Mouse (Mus musculus) neural tube, embryonic 12.5 days (tissue): ENCODE results near the gene Zfp451. TPM values are rescaled to one million over a fixed set of nuclear protein-coding genes. Genes with fewer than 3 reads are reported as not detected.
"Not testable (repeated sequence)": the region's sequence is repeated elsewhere in the genome, so short reads cannot be mapped to it uniquely, and the experiment has no call there.

Experiments used
- ATAC-seq: fragments of 200-750 bp; cut with Nextera tagmentation; 2 replicates; pipeline ENCODE4 v1.8.0; 2017; ENCODE audit warnings: low read depth, mild to moderate bottlenecking, moderate TSS enrichment, moderate library complexity; ENCODE audit not compliant: low FRiP score
- H3K27ac ChIP-seq: fragments of 300-500 bp; sonication (generic); 2 replicates; pipeline ENCODE4 v1.5.1; 2016
- H3K27me3 ChIP-seq: fragments of 300-500 bp; sonication (generic); replicated peaks from 2 replicates; pipeline ENCODE4 v1.6.1; 2016; ENCODE audit warnings: mild to moderate bottlenecking
- H3K36me3 ChIP-seq: fragments of 300-500 bp; sonication (generic); 2 replicates; pipeline ENCODE4 v1.6.1; 2016; ENCODE audit warnings: mild to moderate bottlenecking
- H3K4me1 ChIP-seq: fragments of 300-500 bp; sonication (generic); 2 replicates; pipeline ENCODE4 v1.6.1; 2016
- H3K4me2 ChIP-seq: fragments of 300-500 bp; sonication (generic); replicated peaks from 2 replicates; pipeline ENCODE4 v1.6.1; 2016; ENCODE audit warnings: mild to moderate bottlenecking
- H3K4me3 ChIP-seq: fragments of 300-500 bp; sonication (generic); 2 replicates; pipeline ENCODE4 v1.5.1; 2016
- H3K9ac ChIP-seq: fragments of 300-500 bp; sonication (generic); 2 replicates; pipeline ENCODE4 v1.6.1; 2016; ENCODE audit warnings: mild to moderate bottlenecking
- H3K9me3 ChIP-seq: fragments of 300-500 bp; sonication (generic); 2 replicates; pipeline ENCODE4 v1.6.1; 2016; ENCODE audit warnings: mild to moderate bottlenecking
- WGBS: fragments of 180-500 bp; shearing (Covaris S2); methylation state at CpG from one replicate; pipeline ENCODE4 v1.1.7; 2016; 5-methylcytosine and 5-hydroxymethylcytosine counted together
- polyA plus RNA-seq: library from polyadenylated mRNA; unstranded; fragments of >200 nt; fragmentation: Nextera tagmentation; extraction: Ambion mirVana; gene quantifications from 2 replicates; pipeline ENCODE4 v1.2.1, GENCODE M21; 2016

Zfp451 gene
- 43.5 and 47.6 TPM in 2 replicates for polyA plus RNA-seq

GRCm38 (mm10) chr1:33813868-33814794 is at the start of gene Zfp451:
Zfp451 (minus strand) TSS chr1:33814595.
- Histone ChIP-seq H3K4me3 (peak within 1 kb of the TSS; percentile 90), H3K27ac (peak within 1 kb of the TSS; percentile 86), H3K9ac (peak within 1 kb of the TSS; percentile 94), H3K36me3 (peaks cover 27% of the 10 kb centered on the region), H3K4me2 (peak within 1 kb of the TSS; percentile 70), H3K9me3 (no peaks in the 10 kb centered on the region), H3K4me1 (peaks cover 12% of the 10 kb centered on the region), H3K27me3 (no peaks in the 10 kb centered on the region)
- peak; percentile 96 for ATAC-seq
- under 1% methylated on average over 85 of the region's 85 CpGs for WGBS

- H3K27ac ChIP-seq = no peak overlapping the region
- no peak overlapping the region for H3K9ac ChIP-seq
- WGBS = 95% methylated on average over 2 of the region's 2 CpGs
- H3K9me3 ChIP-seq = no peaks in the 10 kb centered on the region
- no peaks in the 10 kb centered on the region for H3K4me1 ChIP-seq
- no peak overlapping the region for H3K4me3 ChIP-seq
- no peak for ATAC-seq
- no peak overlapping the region for H3K4me2 ChIP-seq
- H3K36me3 ChIP-seq = no peaks in the 10 kb centered on the region
- no peaks in the 10 kb centered on the region for H3K27me3 ChIP-seq
Measured at GRCm38 (mm10) chr1:33846807-33847206, 32.4 kb upstream of the Zfp451 start.

- Histone ChIP-seq H3K36me3 (no peaks in the 10 kb centered on the region), H3K9ac (no peak overlapping the region), H3K4me3 (no peak overlapping the region), H3K4me2 (no peak overlapping the region), H3K4me1 (no peaks in the 10 kb centered on the region), H3K27me3 (no peaks in the 10 kb centered on the region), H3K27ac (no peak overlapping the region), H3K9me3 (no peaks in the 10 kb centered on the region)
- ATAC-seq = no peak
- WGBS = 78% methylated on average over 6 of the region's 6 CpGs
Measured at GRCm38 (mm10) chr1:33843823-33844222, 29.4 kb upstream of the Zfp451 start.

GRCm38 (mm10) chr1:33838952-33839351 is 24.6 kb upstream of the Zfp451 start:
- not testable (repeated sequence) for H3K4me3 ChIP-seq, H3K9me3 ChIP-seq, H3K9ac ChIP-seq, H3K4me2 ChIP-seq, H3K27me3 ChIP-seq, H3K36me3 ChIP-seq, H3K4me1 ChIP-seq, ATAC-seq, H3K27ac ChIP-seq
- WGBS = 94% methylated on average over 14 of the region's 14 CpGs

GRCm38 (mm10) chr1:33830586-33830985 is 16.2 kb upstream of the Zfp451 start:
- H3K36me3 ChIP-seq = no peaks in the 10 kb centered on the region
- no peak overlapping the region for H3K27ac ChIP-seq
- H3K9me3 ChIP-seq = no peaks in the 10 kb centered on the region
- no peak overlapping the region for H3K9ac ChIP-seq
- no peak for ATAC-seq
- no peak overlapping the region for H3K4me2 ChIP-seq
- H3K4me3 ChIP-seq = no peak overlapping the region
- whole genome bisulfite sequencing = 81% methylated on average over 4 of the region's 4 CpGs
- H3K27me3 ChIP-seq = no peaks in the 10 kb centered on the region
- no peaks in the 10 kb centered on the region for H3K4me1 ChIP-seq

GRCm38 (mm10) chr1:33817931-33818330 is 3.5 kb upstream of the Zfp451 start:
- Histone ChIP-seq H3K4me1 (peaks cover 5% of the 10 kb centered on the region), H3K27ac (no peak overlapping the region), H3K9ac (no peak overlapping the region), H3K36me3 (no peaks in the 10 kb centered on the region; the same call in 1 of the 2 replicates), H3K27me3 (no peaks in the 10 kb centered on the region), H3K9me3 (no peaks in the 10 kb centered on the region), H3K4me2 (no peak overlapping the region), H3K4me3 (no peak overlapping the region)
- 78% methylated on average over 2 of the region's 2 CpGs for WGBS
- ATAC-seq = no peak

- 12% methylated on average over 11 of the region's 11 CpGs for WGBS
- Histone ChIP-seq H3K27me3 (no peaks in the 10 kb centered on the region), H3K9me3 (no peaks in the 10 kb centered on the region), H3K9ac (peak overlapping the region; percentile 94), H3K4me2 (peak overlapping the region; percentile 70), H3K27ac (peak overlapping the region; percentile 86), H3K36me3 (peaks cover 31% of the 10 kb centered on the region), H3K4me3 (peak overlapping the region; percentile 90), H3K4me1 (peaks cover 12% of the 10 kb centered on the region)
- peak; percentile 48 for ATAC-seq
Measured at GRCm38 (mm10) chr1:33813495-33813867, 914 bp downstream of the Zfp451 start.

- ATAC-seq = no peak
- peaks cover 64% of the 10 kb centered on the region for H3K36me3 ChIP-seq
- WGBS = 95% methylated on average over 2 of the region's 2 CpGs
- H3K4me1 ChIP-seq = no peaks in the 10 kb centered on the region
- H3K27me3 ChIP-seq = no peaks in the 10 kb centered on the region
- no peak overlapping the region for H3K9ac ChIP-seq
- H3K4me3 ChIP-seq = no peak overlapping the region
- no peak overlapping the region for H3K4me2 ChIP-seq
- H3K9me3 ChIP-seq = no peaks in the 10 kb centered on the region
- H3K27ac ChIP-seq = no peak overlapping the region
Measured at GRCm38 (mm10) chr1:33803323-33803722, 11.1 kb downstream of the Zfp451 start.

- Histone ChIP-seq H3K36me3 (peaks cover 57% of the 10 kb centered on the region), H3K4me3 (no peak overlapping the region), H3K27ac (no peak overlapping the region), H3K9me3 (no peaks in the 10 kb centered on the region), H3K4me2 (no peak overlapping the region), H3K4me1 (no peaks in the 10 kb centered on the region), H3K9ac (no peak overlapping the region), H3K27me3 (no peaks in the 10 kb centered on the region)
- no peak for ATAC-seq
- 85% methylated on average over 3 of the region's 3 CpGs for WGBS
Measured at GRCm38 (mm10) chr1:33799620-33800019, 14.8 kb downstream of the Zfp451 start.

GRCm38 (mm10) chr1:33788493-33788892 is 25.9 kb downstream of the Zfp451 start:
- Histone ChIP-seq H3K9me3 (no peaks in the 10 kb centered on the region), H3K36me3 (peaks cover 9% of the 10 kb centered on the region), H3K27me3 (no peaks in the 10 kb centered on the region), H3K27ac (no peak overlapping the region), H3K9ac (no peak overlapping the region), H3K4me2 (no peak overlapping the region), H3K4me3 (no peak overlapping the region), H3K4me1 (no peaks in the 10 kb centered on the region)
- no peak for ATAC-seq
- WGBS = 65% methylated on average over 3 of the region's 3 CpGs

- peaks cover 11% of the 10 kb centered on the region for H3K36me3 ChIP-seq
- no peak overlapping the region for H3K4me3 ChIP-seq
- no peaks in the 10 kb centered on the region for H3K9me3 ChIP-seq
- no peaks in the 10 kb centered on the region for H3K27me3 ChIP-seq
- WGBS = 75% methylated on average over 5 of the region's 5 CpGs
- H3K9ac ChIP-seq = no peak overlapping the region
- no peak for ATAC-seq
- no peak overlapping the region for H3K4me2 ChIP-seq
- no peak overlapping the region for H3K27ac ChIP-seq
- H3K4me1 ChIP-seq = no peaks in the 10 kb centered on the region
Measured at GRCm38 (mm10) chr1:33788072-33788471, 26.3 kb downstream of the Zfp451 start.

GRCm38 (mm10) chr1:33784561-33784960 is 29.8 kb downstream of the Zfp451 start:
- Histone ChIP-seq H3K9ac (no peak overlapping the region), H3K4me2 (no peak overlapping the region), H3K4me3 (no peak overlapping the region), H3K27ac (no peak overlapping the region), H3K27me3 (no peaks in the 10 kb centered on the region), H3K9me3 (no peaks in the 10 kb centered on the region), H3K4me1 (no peaks in the 10 kb centered on the region), H3K36me3 (peaks cover 16% of the 10 kb centered on the region)
- WGBS = 96% methylated on average over 5 of the region's 5 CpGs
- no peak for ATAC-seq

GRCm38 (mm10) chr1:33776175-33776611 is 38.2 kb downstream of the Zfp451 start:
- 92% methylated on average over 14 of the region's 14 CpGs for WGBS
- H3K27ac ChIP-seq = no peak overlapping the region
- ATAC-seq = no peak
- no peaks in the 10 kb centered on the region for H3K4me1 ChIP-seq
- peaks cover 45% of the 10 kb centered on the region for H3K36me3 ChIP-seq
- H3K4me2 ChIP-seq = no peak overlapping the region
- no peak overlapping the region for H3K9ac ChIP-seq
- H3K27me3 ChIP-seq = no peaks in the 10 kb centered on the region
- no peak overlapping the region for H3K4me3 ChIP-seq
- no peaks in the 10 kb centered on the region for H3K9me3 ChIP-seq
